Mouse (Mus musculus) fibroblast of lung, adult 2 months (primary cell): ENCODE measurements around the gene Gm21411.
"Not testable (repeated sequence)": the region's sequence is repeated elsewhere in the genome, so short reads cannot be mapped to it uniquely, and the experiment has no call there.

Source experiments
- DNase-seq: peaks from one replicate; pipeline ENCODE4 v3.0.0-alpha.2; 2011; ENCODE audit warnings: low read depth

The Gm21411 gene

DNA sequence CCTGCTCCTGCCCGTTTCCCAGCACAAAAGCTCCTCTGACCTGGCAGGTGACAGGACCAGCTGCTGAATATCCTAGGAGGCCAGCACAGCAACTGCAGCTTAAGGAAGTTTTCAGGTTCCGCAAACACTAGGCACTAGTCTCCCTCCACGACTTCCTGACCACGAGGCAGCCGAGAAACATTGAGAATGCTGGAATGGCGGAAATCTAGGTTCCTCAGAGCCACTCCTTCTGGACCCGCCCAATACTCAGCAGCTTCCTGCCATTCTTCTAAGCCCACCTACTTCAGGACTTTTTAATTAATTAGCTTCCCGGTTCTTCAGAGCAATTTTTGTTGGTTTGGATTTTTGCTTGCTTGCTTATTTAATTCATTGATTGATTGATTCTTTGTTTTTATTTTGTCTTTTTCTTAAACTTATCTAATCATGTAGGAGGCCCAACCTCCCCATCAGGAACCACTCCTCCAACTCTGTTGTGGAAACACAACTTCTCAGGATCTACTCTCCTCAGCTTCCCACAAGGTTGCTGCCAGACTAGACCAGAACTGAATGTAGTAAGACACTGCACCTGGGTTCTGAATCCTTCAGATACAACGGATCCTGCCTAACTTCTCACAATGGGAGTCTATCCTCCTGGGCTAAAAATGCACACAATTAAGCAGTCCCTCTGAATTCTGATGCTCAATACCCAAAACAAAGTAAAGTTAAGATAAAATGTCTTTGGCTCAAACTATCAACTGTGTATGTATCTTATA, at the start of gene Gm21411:
Gene Gm21411 (minus strand): TSS at position 205 of the 752 bp plus-strand sequence.
- not testable (repeated sequence) for DNase-seq

DNA sequence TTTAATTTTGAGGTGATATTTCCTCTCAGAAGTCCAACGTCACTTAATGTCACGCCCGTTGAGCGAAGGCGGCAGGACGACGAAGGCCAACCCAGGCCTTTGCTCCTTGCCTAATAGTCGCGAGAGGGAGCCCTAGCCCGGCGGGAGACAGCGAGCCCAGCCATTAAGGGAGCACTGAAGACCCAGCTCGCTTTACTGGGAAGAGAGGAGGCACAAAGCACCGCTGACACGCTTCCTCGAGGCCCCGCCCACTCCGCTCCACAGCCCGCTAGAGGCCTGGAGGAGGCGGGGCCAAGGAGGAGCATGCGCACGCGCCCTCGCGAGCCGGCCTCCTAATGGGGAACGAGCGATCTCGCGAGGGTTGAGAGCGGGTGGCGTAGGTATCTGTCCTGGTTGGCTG, 32.3 kb upstream of the Gm21411 start:
- DNase-seq, result not testable (repeated sequence)

DNA sequence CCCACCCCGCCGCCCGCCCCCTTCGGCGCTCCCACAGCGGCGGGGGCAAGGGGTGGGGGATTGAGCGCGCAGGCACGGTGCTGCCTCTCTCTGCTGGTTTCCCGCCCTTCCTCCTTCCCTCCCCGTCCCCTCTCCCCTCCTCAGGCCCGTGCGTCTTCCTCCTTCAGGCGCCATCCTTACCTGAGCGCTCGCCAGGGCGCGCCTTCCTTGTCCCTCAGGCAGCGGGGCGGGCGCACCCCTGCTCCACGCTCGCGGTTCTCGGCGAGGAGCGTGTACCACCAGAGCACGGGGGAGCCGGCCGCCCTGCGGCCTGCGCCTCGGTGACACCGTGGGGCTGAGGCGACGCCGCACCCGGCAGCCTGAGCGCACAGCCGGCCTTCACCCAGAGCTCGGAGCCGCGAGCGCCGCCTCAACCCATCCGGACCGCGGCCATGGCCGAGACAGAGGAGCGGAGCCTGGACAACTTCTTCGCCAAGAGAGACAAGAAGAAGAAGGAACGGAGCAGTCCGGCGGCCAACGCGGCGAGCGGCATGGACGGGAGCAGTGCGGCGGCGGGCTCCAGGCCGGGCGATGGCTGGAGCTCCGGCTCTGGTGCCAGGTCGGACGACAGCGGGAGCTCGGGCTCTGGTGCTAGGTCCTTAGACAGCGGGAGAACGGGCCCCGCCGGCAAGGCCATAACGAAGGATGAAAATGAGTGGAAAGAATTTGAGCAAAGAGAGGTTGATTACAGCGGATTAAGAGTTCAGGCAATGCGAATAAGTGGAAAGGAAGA, 23.1 kb upstream of the Gm21411 start:
- no peak for DNase-seq

DNA sequence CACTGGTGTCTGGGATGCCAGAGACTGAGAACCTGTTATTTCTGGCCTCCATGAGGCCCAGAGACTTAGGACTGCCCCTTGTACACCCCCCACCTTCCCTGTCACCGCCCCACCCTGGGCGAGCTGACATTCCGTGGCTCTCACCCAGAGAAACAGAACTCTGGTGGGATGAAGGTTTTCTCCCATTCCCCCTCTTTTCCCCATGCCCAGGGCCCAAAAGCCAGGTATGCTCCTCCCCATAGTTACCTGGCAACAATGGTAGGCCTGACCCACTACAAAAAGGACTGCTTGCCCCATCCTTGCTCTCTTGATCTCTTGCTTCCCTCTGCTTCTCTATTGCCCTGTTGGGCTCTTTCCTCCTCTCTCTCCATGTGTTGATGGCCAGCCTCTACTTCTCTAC, 5.8 kb upstream of the Gm21411 start:
- DNase-seq, result no peak

DNA sequence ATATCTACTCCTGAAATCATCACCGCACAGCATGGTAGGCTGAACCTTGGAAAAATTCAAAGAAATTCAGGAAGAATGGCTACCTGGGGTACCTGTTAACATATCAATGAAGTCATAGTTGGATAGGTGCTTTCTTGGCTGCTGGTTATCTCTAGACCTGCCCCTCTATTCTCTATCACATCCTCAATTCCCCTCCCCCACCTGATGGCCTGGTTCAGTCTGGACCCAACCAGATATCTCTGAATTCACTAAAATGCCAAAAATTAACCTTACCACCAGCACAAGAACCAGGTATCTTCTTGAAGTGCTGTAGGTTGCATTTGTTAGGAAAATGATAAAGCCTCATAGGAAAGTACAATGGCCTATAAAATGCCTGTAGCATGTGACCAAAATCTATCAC, 1.3 kb downstream of the Gm21411 start:
- DNase-seq, result not testable (repeated sequence)

DNA sequence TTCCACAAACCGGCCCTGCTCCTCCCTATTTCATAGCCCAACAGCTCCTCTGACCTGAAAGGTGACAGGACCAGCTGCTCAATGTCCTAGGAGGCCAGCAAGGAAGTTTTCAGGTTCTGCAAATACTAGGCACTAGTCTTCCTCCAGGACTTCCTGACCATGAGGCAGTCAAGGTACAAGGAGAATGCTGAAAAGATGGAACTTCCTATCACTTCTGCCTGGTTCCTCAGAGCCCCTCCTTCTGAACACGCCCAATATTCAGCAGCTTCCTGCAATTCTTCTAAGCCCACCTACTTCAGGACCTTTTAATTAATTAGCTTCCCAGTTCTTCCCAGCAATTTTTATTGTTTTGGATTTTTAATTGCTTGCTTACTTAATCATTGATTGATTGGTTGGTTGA, 4.6 kb downstream of the Gm21411 start:
- DNase-seq, result not testable (repeated sequence)

DNA sequence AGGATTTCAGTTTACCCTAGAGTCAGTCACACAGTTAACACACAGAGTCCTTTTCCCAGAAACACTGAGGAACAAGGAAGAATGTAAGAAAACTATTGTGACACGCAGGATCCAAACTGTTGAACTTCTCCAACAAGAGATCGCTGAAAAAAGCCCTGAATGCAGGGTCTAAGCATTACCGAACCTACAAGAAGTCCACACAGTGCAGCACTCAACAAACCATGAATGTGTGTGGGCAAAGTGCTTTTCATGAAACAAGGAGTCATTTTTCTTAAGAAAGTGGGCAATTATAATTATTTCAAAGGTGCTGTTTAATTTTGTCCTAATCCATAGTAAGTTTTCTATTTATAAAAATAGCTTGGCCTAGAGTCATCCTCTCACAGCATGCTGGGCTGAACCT, 6.3 kb downstream of the Gm21411 start:
- not testable (repeated sequence) for DNase-seq
